Mouse (Mus musculus) leukemia stem cell, adult 10-12 weeks (primary cell): ENCODE measurements around the gene Atoh1. TPM values are rescaled to one million over a fixed set of nuclear protein-coding genes. Genes with fewer than 3 reads are reported as not detected.

Source experiments
- polyA plus RNA-seq: library from polyadenylated mRNA; stranded (reverse); fragments of >175 nt; gene quantifications from 2 replicates; pipeline ENCODE4 v1.2.3, GENCODE M21; 2012; ENCODE audit warnings: low replicate concordance

Atoh1 gene
- not detected in 2 replicates for polyA plus RNA-seq

DNA sequence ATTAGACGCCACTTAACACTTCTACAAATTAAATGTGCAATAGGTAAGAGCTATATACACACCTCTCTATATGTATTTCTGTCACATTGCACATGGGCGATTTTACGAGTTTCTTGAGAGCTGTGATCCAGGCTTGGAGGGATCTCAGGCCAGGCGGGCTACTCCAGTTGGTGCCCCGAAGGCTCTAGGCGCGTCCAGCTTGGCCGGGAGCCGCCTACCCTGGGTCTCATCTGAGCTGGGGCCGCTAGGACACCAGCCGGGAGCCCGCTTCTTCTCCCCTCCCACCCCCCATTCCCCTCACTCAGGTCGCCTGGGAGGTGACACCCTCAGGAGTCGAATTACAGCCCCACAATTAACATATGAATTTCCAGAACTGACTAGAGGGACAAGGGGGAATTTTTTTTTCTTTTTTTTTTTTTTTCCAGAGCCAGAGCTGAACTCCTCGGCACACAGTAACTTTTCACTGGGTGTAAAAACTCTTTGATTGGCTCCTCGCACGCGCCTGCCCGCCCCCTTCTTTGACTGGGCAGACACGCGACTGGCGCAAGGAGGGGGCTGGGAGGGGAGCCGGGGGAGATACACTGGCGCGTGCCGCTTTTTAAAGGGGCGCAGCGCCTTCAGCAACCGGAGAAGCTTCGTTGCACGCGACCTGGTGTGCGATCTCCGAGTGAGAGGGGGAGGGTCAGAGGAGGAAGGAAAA, at the start of gene Atoh1:
Gene Atoh1 (plus strand): TSS at position 627 of the 700 bp plus-strand sequence.

